Mouse (Mus musculus): ENCODE results near the gene Gpam. TPM values are rescaled to one million over a fixed set of nuclear protein-coding genes. Genes with fewer than 3 reads are reported as not detected.
"Not testable (repeated sequence)": the region's sequence is repeated elsewhere in the genome, so short reads cannot be mapped to it uniquely, and the experiment has no call there.

Gene Gpam
- 232 and 288 TPM in 2 replicates for total RNA-seq (2021)
- long read RNA-seq, experiment 1, full-length matches to known transcripts, result 54 of 218 reads
- long read RNA-seq, experiment 1, partial matches to known transcripts, result 71 of 218 reads
- long read RNA-seq, experiment 1, other reads (novel, unspliced or antisense), result 93 of 218 reads
- long read RNA-seq, experiment 2, full-length matches to known transcripts, result 39 of 159 reads
- long read RNA-seq, experiment 2, partial matches to known transcripts, result 58 of 159 reads
- long read RNA-seq, experiment 2, other reads (novel, unspliced or antisense), result 62 of 159 reads

- DNase-seq, result no peak
Measured at GRCm38 (mm10) chr19:55127072-55127718, at the start of gene Gpam. Gpam (minus strand) TSS chr19:55127238.

GRCm38 (mm10) chr19:55171585-55171984 is 44.5 kb upstream of the Gpam start:
- no peak for DNase-seq

- no peak for DNase-seq
Measured at GRCm38 (mm10) chr19:55170399-55170798, 43.4 kb upstream of the Gpam start.

GRCm38 (mm10) chr19:55169236-55169729 is 42.2 kb upstream of the Gpam start:
- DNase-seq, result peak; percentile 30

- no peak for DNase-seq
Measured at GRCm38 (mm10) chr19:55168360-55168759, 41.3 kb upstream of the Gpam start.

GRCm38 (mm10) chr19:55167741-55168140 is 40.7 kb upstream of the Gpam start:
- DNase-seq, result no peak

- DNase-seq, result no peak
Measured at GRCm38 (mm10) chr19:55166741-55167140, 39.7 kb upstream of the Gpam start.

- DNase-seq, result peak; percentile 28
Measured at GRCm38 (mm10) chr19:55165954-55166353, 38.9 kb upstream of the Gpam start.

- DNase-seq, result peak; percentile 54
Measured at GRCm38 (mm10) chr19:55165183-55165865, 38.3 kb upstream of the Gpam start.

- no peak for DNase-seq
Measured at GRCm38 (mm10) chr19:55164162-55164561, 37.1 kb upstream of the Gpam start.

GRCm38 (mm10) chr19:55162271-55162670 is 35.2 kb upstream of the Gpam start:
- DNase-seq, result peak; percentile 42

- no peak for DNase-seq
Measured at GRCm38 (mm10) chr19:55159826-55160225, 32.8 kb upstream of the Gpam start.

GRCm38 (mm10) chr19:55158606-55159005 is 31.6 kb upstream of the Gpam start:
- peak; percentile 61 for DNase-seq

GRCm38 (mm10) chr19:55157029-55157428 is 30.0 kb upstream of the Gpam start:
- DNase-seq, result peak; percentile 28

- no peak for DNase-seq
Measured at GRCm38 (mm10) chr19:55152983-55153382, 25.9 kb upstream of the Gpam start.

GRCm38 (mm10) chr19:55152274-55152673 is 25.2 kb upstream of the Gpam start:
- not testable (repeated sequence) for DNase-seq

GRCm38 (mm10) chr19:55149646-55150045 is 22.6 kb upstream of the Gpam start:
- DNase-seq, result no peak

GRCm38 (mm10) chr19:55148109-55148508 is 21.1 kb upstream of the Gpam start:
- DNase-seq, result no peak

- DNase-seq, result no peak
Measured at GRCm38 (mm10) chr19:55147568-55147967, 20.5 kb upstream of the Gpam start.

GRCm38 (mm10) chr19:55145136-55145535 is 18.1 kb upstream of the Gpam start:
- no peak for DNase-seq

GRCm38 (mm10) chr19:55144691-55145090 is 17.7 kb upstream of the Gpam start:
- DNase-seq, result no peak

- DNase-seq, result no peak
Measured at GRCm38 (mm10) chr19:55143391-55144300, 16.6 kb upstream of the Gpam start.
